Mouse (Mus musculus) CH12.LX (cell line): ENCODE measurements at regions not wholly inside any gene's neighbourhood (a gene's known extent, or its start where the extent isn't known, plus 50 kb on each side); places are given as distances from the start of the nearest gene placed in this dataset.
A peak's percentile ranks its signal among the peaks of the same experiment; 100 is the strongest.

Experiments
- CHD2 ChIP-seq: IDR thresholded peaks from 2 replicates; pipeline ENCODE4 v1.6.1; 2011; ENCODE audit warnings: low read length, improper control_type of control experiment
- CTCF ChIP-seq, 2 experiments: IDR thresholded peaks in 1 of 2; conservative IDR thresholded peaks in 1 of 2; 2 replicates each; pipeline ENCODE4 v1.5.1; 2011 to 2012; ENCODE audit warnings: low read depth in 2 of 2, low read length in 2 of 2, improper control_type of control experiment in 1 of 2, inconsistent platforms in 1 of 2, mild to moderate bottlenecking in 1 of 2, moderate library complexity in 1 of 2
- EP300 ChIP-seq: IDR thresholded peaks from 2 replicates; pipeline ENCODE4 v1.6.1; 2011; ENCODE audit warnings: low read length, improper control_type of control experiment
- JUND ChIP-seq: conservative IDR thresholded peaks from 2 replicates; pipeline ENCODE4 v1.6.1; 2011; ENCODE audit warnings: low read depth, low read length, improper control_type of control experiment
- MAFK ChIP-seq: IDR thresholded peaks from 2 replicates; pipeline ENCODE4 v1.6.1; 2011; ENCODE audit warnings: low read length, improper control_type of control experiment; ENCODE audit not compliant: insufficient replicate concordance
- POLR2A ChIP-seq: IDR thresholded peaks from 2 replicates; pipeline ENCODE4 v1.6.1; 2011; ENCODE audit warnings: low read depth, mild to moderate bottlenecking, improper control_type of control experiment, low read length
- RAD21 ChIP-seq: IDR thresholded peaks from 2 replicates; pipeline ENCODE4 v1.6.1; 2011; ENCODE audit warnings: low read depth, mild to moderate bottlenecking, low read length, improper control_type of control experiment, moderate library complexity
- RCOR1 ChIP-seq: conservative IDR thresholded peaks from 2 replicates; pipeline ENCODE4 v1.6.1; 2012; ENCODE audit warnings: low read depth, mild to moderate bottlenecking, inconsistent platforms, low read length, improper control_type of control experiment
- ZNF384 ChIP-seq: IDR thresholded peaks from 2 replicates; pipeline ENCODE4 v1.6.1; 2012; ENCODE audit warnings: low read depth, low read length, improper control_type of control experiment, inconsistent platforms

DNA sequence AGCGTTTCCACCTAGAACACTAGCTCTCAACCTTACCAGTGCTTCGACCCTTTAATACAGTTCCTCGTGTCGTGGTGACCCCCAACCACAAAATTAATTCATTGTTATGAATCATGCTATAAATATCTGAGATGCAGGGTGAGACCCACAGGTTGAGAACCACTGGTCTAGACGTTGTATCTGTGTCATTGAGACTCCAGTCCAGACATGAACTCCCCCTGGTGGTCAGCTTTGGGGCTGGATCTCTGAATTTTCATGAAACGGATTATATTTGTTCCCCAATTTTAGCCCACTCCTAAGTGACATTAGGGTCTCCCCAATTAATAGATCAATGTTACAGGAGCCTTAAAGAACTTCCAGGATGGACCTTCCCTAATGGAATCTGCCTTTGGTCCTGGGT lies 81.3 kb upstream of the Tmem150c start:
- TF ChIP-seq ZNF384 (no peak), CTCF (conservative IDR thresholded peaks at IDR 0.05 in 1 of 2, IDR thresholded peaks at IDR 0.05 in 1 of 2; ENCODE audit: low read depth in 2 of 2, low read length in 2 of 2) (peak; percentile 50 to 73), POLR2A (no peak), JUND (no peak), CHD2 (no peak), RCOR1 (no peak), RAD21 (peak; percentile 54), MAFK (no peak), EP300 (no peak)
